Mouse (Mus musculus) spleen, adult 2 months (tissue): Measurements from ENCODE around the gene Plb1. TPM values are rescaled to one million over a fixed set of nuclear protein-coding genes. Genes with fewer than 3 reads are reported as not detected.

Source experiments
- DNase-seq, 2 experiments: peaks; one replicate each; pipeline versions ENCODE4 v3.0.0 to v3.0.0-alpha.2; 2012 to 2021; ENCODE audit warnings: low spot score in 2 of 2, low read depth in 1 of 2
- H3K27ac ChIP-seq: fragments of 200-500 bp; 2 replicates; pipeline ENCODE4 v1.5.1; 2012; ENCODE audit warnings: low read length, inconsistent platforms; ENCODE audit not compliant: insufficient read depth
- H3K27me3 ChIP-seq: fragments of 200-500 bp; 2 replicates; pipeline ENCODE4 v1.6.1; 2012; ENCODE audit warnings: mild to moderate bottlenecking, moderate library complexity, low read length, inconsistent platforms; ENCODE audit not compliant: control insufficient read depth, insufficient read depth
- H3K36me3 ChIP-seq: fragments of 200-500 bp; 2 replicates; pipeline ENCODE4 v1.6.1; 2012; ENCODE audit warnings: mild to moderate bottlenecking, low read length, inconsistent platforms; ENCODE audit not compliant: control insufficient read depth, insufficient read depth
- H3K4me1 ChIP-seq: fragments of 200-500 bp; 2 replicates; pipeline ENCODE4 v1.6.1; 2011; ENCODE audit warnings: inconsistent platforms; ENCODE audit not compliant: control insufficient read depth, insufficient read depth, insufficient read length
- H3K4me3 ChIP-seq: fragments of 200-500 bp; 2 replicates; pipeline ENCODE4 v1.5.1; 2011; ENCODE audit warnings: mild to moderate bottlenecking, inconsistent platforms; ENCODE audit not compliant: insufficient read depth, insufficient read length; ENCODE audit errors: extremely low read depth
- CTCF ChIP-seq: fragments of 200-500 bp; IDR thresholded peaks from 2 replicates; pipeline ENCODE4 v1.5.1; 2011; ENCODE audit warnings: mild to moderate bottlenecking, inconsistent platforms; ENCODE audit not compliant: insufficient read depth, insufficient read length, insufficient replicate concordance; ENCODE audit errors: extremely low read depth
- POLR2A ChIP-seq: fragments of 200-500 bp; IDR thresholded peaks from 2 replicates; pipeline ENCODE4 v1.6.1; 2011; ENCODE audit warnings: low read depth, low read length, inconsistent platforms
- WGBS: fragments of 180-500 bp; shearing (Covaris S2); methylation state at CpG from one replicate; pipeline ENCODE4 v1.1.7; 2018; 5-methylcytosine and 5-hydroxymethylcytosine counted together
- polyA plus RNA-seq: library from polyadenylated mRNA; depleted of rRNA; stranded (reverse); fragments of >200 nt; gene quantifications from 2 replicates; pipeline ENCODE4 v1.2.3, GENCODE M21; 2012

The Plb1 gene
- polyA plus RNA-seq, 1 experiment = 0.29 TPM

DNA sequence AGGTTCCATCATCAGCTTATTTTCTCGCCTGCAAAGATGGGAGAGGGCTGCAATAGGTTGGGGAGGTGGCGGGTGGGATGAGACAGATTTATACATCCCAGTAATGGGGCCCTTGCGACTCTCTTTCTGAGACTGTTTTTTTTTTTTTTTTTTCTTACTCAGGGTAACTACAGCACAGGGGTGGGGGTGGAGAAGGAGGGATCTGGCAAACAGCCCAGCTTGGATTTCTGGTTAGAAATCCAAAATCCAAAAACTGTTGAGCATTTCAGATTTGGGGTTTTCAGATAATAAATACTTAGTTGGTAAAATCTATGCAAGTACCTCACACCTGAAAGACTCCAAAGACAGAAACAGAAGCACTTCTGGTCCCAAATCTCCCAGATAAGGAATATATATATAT is 47.6 kb downstream of the Plb1 start:
- no peak for DNase-seq
- H3K4me1 ChIP-seq = no peaks in the 10 kb centered on the region
- WGBS = 86% methylated on average over 3 of the region's 3 CpGs
- H3K4me3 ChIP-seq = no peak overlapping the region
- H3K27ac ChIP-seq = no peak overlapping the region
- no peaks in the 10 kb centered on the region for H3K27me3 ChIP-seq
- TF ChIP-seq POLR2A (no peak), CTCF (no peak)
- H3K36me3 ChIP-seq = no peaks in the 10 kb centered on the region

DNA sequence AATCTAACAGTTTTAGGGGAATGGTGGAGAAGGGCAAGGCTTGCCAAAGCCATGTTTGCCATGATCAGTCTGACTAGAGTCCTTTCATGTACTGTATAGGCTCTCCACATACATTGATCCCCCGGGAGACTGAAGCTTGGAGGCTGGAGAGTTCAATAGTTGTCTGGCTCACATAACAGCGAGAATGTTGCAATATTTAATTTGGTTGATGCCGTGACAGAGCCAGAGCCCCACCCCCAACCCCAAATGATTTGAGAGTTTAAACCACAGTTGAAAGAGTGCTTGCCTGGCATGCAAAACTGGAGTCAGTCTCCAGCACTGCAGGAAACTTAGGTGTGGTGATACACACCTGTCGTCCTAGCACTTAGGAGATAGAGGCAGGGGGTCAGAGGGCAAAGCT is 49.8 kb downstream of the Plb1 start:
- 78% methylated on average over 4 of the region's 4 CpGs for WGBS
- DNase-seq = no peak
- H3K27me3 ChIP-seq = no peaks in the 10 kb centered on the region
- H3K36me3 ChIP-seq = no peaks in the 10 kb centered on the region
- H3K4me3 ChIP-seq = no peak overlapping the region
- H3K27ac ChIP-seq = no peak overlapping the region
- no peaks in the 10 kb centered on the region for H3K4me1 ChIP-seq
- TF ChIP-seq POLR2A = no peak
- TF ChIP-seq CTCF = no peak

DNA sequence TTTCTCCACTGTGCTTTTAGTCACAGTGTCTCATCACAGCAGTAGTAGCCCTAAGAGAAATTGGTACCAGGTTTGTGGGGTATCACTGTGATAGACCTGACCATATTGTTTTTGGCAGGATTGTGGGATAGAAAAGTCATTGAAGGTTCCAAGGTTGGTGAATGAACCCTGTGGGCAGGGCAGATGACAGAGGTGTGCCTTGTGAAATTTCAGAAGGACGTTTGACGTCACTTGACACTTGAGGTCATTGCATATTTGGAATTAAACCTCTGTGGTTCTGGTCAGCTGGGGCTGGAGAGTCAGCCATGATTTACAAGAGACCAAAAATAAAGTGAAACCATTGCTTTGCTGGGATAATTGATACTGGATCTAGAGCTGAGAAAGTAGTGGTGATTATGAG is 50.9 kb downstream of the Plb1 start:
- WGBS = 86% methylated on average over 2 of the region's 2 CpGs
- Histone ChIP-seq H3K36me3 (no peaks in the 10 kb centered on the region), H3K4me3 (no peak overlapping the region), H3K27ac (no peak overlapping the region), H3K4me1 (no peaks in the 10 kb centered on the region), H3K27me3 (no peaks in the 10 kb centered on the region)
- DNase-seq = no peak
- TF ChIP-seq CTCF (no peak), POLR2A (no peak)

DNA sequence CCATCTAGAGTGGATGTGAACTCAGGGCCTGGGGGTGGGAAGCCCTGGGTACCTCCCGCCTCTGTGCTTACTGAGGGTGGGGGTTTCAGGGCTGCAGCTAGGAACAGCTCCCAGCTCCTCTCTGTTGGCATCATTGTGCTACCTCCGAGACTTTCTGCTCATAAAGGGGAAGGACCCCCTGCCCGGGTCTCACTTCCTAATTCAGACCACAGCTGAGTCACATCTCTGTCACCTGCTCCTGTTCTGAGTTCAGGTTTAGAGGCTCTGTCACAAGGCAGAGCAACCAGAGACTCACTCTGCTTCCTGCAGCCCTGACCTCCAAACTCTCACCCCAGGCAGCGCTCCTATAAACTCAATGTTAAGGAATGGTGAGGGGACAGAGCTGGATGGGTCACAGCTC is 53.8 kb downstream of the Plb1 start:
- DNase-seq = no peak
- no peak overlapping the region for H3K4me3 ChIP-seq
- TF ChIP-seq POLR2A = no peak
- no peak for TF ChIP-seq CTCF
- no peak overlapping the region for H3K27ac ChIP-seq
- no peaks in the 10 kb centered on the region for H3K4me1 ChIP-seq
- 60% methylated on average over 4 of the region's 4 CpGs for WGBS
- no peaks in the 10 kb centered on the region for H3K27me3 ChIP-seq
- no peaks in the 10 kb centered on the region for H3K36me3 ChIP-seq

DNA sequence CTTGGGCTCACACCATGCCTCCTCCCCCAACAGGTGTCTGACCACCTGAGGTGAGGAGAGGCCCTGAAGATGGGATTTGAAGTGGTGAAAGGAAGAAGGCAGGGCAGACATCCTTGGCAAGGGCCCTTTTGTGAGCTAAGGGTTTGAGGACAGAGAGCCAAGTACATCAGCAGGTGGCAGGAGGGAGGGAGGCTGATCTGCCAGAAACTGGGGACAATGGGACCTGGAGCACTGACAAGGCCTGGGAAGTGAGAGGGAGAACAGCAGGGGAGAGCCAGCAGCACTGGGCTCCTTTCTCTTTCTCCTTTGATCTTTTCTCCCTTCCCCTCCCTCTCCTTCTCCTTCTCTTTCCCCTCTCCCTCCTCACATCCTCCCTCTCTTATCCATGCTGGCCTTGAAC is 55.5 kb downstream of the Plb1 start:
- Histone ChIP-seq H3K36me3 (no peaks in the 10 kb centered on the region), H3K4me1 (no peaks in the 10 kb centered on the region), H3K4me3 (no peak overlapping the region), H3K27me3 (no peaks in the 10 kb centered on the region), H3K27ac (no peak overlapping the region)
- DNase-seq = no peak
- TF ChIP-seq CTCF = no peak
- TF ChIP-seq POLR2A = no peak

DNA sequence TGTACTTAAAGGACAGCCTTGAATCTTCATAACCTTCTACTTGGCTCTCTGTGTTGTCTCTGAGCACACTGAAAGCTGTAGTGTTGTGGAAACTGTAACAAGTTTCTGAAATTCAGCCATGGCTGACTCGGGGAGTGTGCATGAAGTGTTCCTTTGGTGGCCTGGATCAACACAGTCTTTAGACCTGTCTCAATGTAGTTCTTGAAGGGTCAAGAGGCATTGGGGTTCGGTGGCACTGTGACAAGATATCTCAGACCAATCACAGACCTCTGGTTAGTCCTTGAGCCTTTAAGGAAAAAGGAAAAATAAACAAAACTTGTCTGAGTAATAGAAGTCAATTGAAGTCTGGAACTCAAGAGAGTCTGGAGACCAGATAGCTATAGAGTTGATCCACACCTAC is 58.8 kb downstream of the Plb1 start:
- no peak overlapping the region for H3K27ac ChIP-seq
- no peak for DNase-seq
- H3K36me3 ChIP-seq = no peaks in the 10 kb centered on the region
- no peaks in the 10 kb centered on the region for H3K27me3 ChIP-seq
- WGBS = 77% methylated on average over 2 of the region's 2 CpGs
- TF ChIP-seq CTCF (no peak), POLR2A (no peak)
- H3K4me1 ChIP-seq = no peaks in the 10 kb centered on the region
- H3K4me3 ChIP-seq = no peak overlapping the region

DNA sequence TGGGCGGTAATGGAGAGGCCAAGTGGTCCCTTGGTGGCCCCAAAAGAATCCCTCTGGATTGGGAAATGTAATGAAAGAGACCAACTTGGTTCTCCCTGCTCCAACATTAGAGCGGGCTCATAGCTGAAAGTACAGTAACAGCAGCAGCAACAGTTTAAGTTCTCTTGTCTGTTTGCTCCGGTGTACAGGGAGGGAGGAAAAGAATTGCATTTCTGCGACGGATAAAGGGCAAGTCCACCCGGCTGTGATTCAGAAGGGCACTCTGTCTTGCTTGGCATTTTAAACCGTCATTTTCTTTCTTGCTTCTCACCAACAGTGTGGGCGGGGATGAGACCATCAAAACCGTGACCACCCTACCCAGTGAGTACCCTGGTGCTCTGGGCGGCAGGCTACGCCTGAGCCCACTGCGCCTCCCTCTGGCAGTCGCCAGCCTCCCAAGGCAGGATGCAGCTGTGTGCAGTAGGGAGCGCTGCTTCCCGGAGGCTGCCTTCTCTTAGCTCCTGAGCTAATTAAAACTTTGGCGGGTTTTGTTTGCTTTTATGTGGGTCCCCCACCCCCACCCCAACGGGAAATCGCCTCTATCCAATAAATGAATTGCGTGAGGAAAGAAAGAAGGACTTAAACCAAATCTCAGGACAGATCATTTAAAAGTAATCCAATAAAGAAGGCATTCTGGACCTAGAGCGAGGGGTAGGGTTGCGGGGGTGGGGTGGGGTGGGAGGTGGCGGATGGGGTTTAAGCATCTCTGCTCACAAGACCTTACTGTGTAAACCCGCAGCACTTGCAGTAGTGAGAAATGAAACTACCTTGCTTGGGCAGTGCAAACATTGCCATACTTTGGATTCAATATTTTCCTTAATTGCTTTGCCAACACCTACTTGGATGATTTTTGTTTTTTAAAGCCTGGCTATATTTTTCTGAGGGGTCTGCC is 70.7 kb downstream of the Plb1 start:
- no peaks in the 10 kb centered on the region for H3K4me1 ChIP-seq
- WGBS = 16% methylated on average over 23 of the region's 23 CpGs
- H3K27me3 ChIP-seq = no peaks in the 10 kb centered on the region
- no peak for TF ChIP-seq POLR2A
- TF ChIP-seq CTCF = peak; percentile 12; the same call in 1 of the 2 replicates
- peak in 1 of 2 experiments; percentile 14 for DNase-seq
- H3K36me3 ChIP-seq = no peaks in the 10 kb centered on the region
- H3K4me3 ChIP-seq = no peak overlapping the region
- no peak overlapping the region for H3K27ac ChIP-seq
